ENCODE assay signal across 20 mouse cellular contexts in genomic region chr3:146376337-146377130, GRCm38 (mm10). TPM values are rescaled to one million over a fixed set of nuclear protein-coding genes. Genes with fewer than 3 reads are reported as not detected.
DNase-seq lines count a peak whose midpoint lies in the region; ATAC-seq and TF ChIP-seq lines count a peak whose summit lies in the region.
"Had no signal": no experiment of that assay in that cellular context is flagged by ENCODE, and none has a peak within 500 bp of the region (broad histone marks: within the 10 kb centered on the region; RNA-seq: fewer than 3 reads in every experiment).

No protein-coding gene starts in this region.

- H3K79me2 ChIP-seq in heart, adult 2 months (replicated peaks; ENCODE audit: control insufficient read depth, insufficient read depth, low read length): no peaks in the 10 kb centered on the region

- no peak for DNase-seq in heart, adult 2 months
- peak; percentile 78 for DNase-seq in liver, embryonic 13.5 days
- DNase-seq in gastrocnemius, adult 8-10 months (ENCODE audit: low spot score in 2 of 2): no peak
- no peak for DNase-seq in urinary bladder, postnatal 25 days (ENCODE audit: low spot score)
- DNase-seq: adrenal gland, adult 2 months; cerebellum, postnatal 10 days; embryo, embryonic 11 days; gastrocnemius, adult 2 months; kidney, adult 8-10 months; spleen, adult 18-20 months; thymus, postnatal 4 days had no signal

- H3K9me3 ChIP-seq in heart, embryonic 12.5 days (replicated peaks): no peaks in the 10 kb centered on the region
- H3K9me3 ChIP-seq in midbrain, embryonic 15.5 days: no peaks in the 10 kb centered on the region
- H3K9me3 ChIP-seq in midbrain, embryonic 16.5 days (replicated peaks; ENCODE audit: control insufficient read depth, low read length, poor library complexity, severe bottlenecking): no peaks in the 10 kb centered on the region
- H3K9me3 ChIP-seq in liver, embryonic 13.5 days (replicated peaks): no peaks in the 10 kb centered on the region
- H3K9me3 ChIP-seq: G1E; heart, embryonic 15.5 days; hindbrain, embryonic 13.5 days; limb, embryonic 10.5 days; midbrain, embryonic 12.5 days had no signal

- no peak for TF ChIP-seq EP300 in heart, adult 2 months (IDR thresholded peaks at IDR 0.05; ENCODE audit: insufficient read depth, low read depth, low read length)

- intact Hi-C loops in heart, adult 2 months (cut with DNase I): no loop called here

- H3K36me3 ChIP-seq in heart, embryonic 12.5 days: no peaks in the 10 kb centered on the region
- no peaks in the 10 kb centered on the region for H3K36me3 ChIP-seq in heart, adult 2 months (ENCODE audit: control insufficient read depth, insufficient read depth, low read length)
- no peaks in the 10 kb centered on the region for H3K36me3 ChIP-seq in midbrain, embryonic 15.5 days (replicated peaks)
- no peaks in the 10 kb centered on the region for H3K36me3 ChIP-seq in midbrain, embryonic 16.5 days (ENCODE audit: control insufficient read depth, insufficient read depth, low read length)
- no peaks in the 10 kb centered on the region for H3K36me3 ChIP-seq in liver, embryonic 13.5 days
- H3K36me3 ChIP-seq: G1E; heart, embryonic 15.5 days; hindbrain, embryonic 13.5 days; limb, embryonic 10.5 days; midbrain, embryonic 12.5 days had no signal

- H3K4me3 ChIP-seq in heart, embryonic 12.5 days: no peak overlapping the region
- no peak overlapping the region for H3K4me3 ChIP-seq in heart, adult 2 months
- H3K4me3 ChIP-seq in midbrain, embryonic 15.5 days: no peak overlapping the region
- H3K4me3 ChIP-seq in midbrain, embryonic 16.5 days (ENCODE audit: low read depth, low read length): no peak overlapping the region
- H3K4me3 ChIP-seq in liver, embryonic 13.5 days (replicated peaks): peak overlapping the region; percentile 12
- H3K4me3 ChIP-seq: gastrocnemius, adult 2 months; heart, embryonic 15.5 days; hindbrain, embryonic 13.5 days; limb, embryonic 10.5 days; midbrain, embryonic 12.5 days had no signal

- 78% methylated on average over 15 of the region's 15 CpGs for WGBS in heart, embryonic 12.5 days
- WGBS in heart, adult 2 months: 87% methylated on average over 15 of the region's 15 CpGs
- WGBS in midbrain, embryonic 15.5 days: 87% methylated on average over 15 of the region's 15 CpGs
- 86% methylated on average over 15 of the region's 15 CpGs for WGBS in midbrain, embryonic 16.5 days
- WGBS in liver, embryonic 13.5 days (ENCODE audit: insufficient replicate concordance): 59% methylated on average over 15 of the region's 15 CpGs

- TF ChIP-seq POLR2A in heart, adult 2 months (IDR thresholded peaks at IDR 0.05; ENCODE audit: insufficient read depth, low read depth, low read length): no peak

- H3K4me2 ChIP-seq in heart, embryonic 12.5 days: no peak overlapping the region
- H3K4me2 ChIP-seq in midbrain, embryonic 15.5 days: no peak overlapping the region
- no peak overlapping the region for H3K4me2 ChIP-seq in midbrain, embryonic 16.5 days (ENCODE audit: low read length)
- peak overlapping the region; percentile 52 for H3K4me2 ChIP-seq in liver, embryonic 13.5 days
- H3K4me2 ChIP-seq: heart, embryonic 15.5 days; hindbrain, embryonic 13.5 days; midbrain, embryonic 12.5 days had no signal

- TF ChIP-seq CTCF in heart, adult 2 months (IDR thresholded peaks at IDR 0.05): no peak

- H3K9ac ChIP-seq in heart, embryonic 12.5 days: no peak overlapping the region
- no peak overlapping the region for H3K9ac ChIP-seq in heart, adult 2 months (ENCODE audit: low read depth, low read length)
- H3K9ac ChIP-seq in midbrain, embryonic 15.5 days: no peak overlapping the region
- no peak overlapping the region for H3K9ac ChIP-seq in midbrain, embryonic 16.5 days (ENCODE audit: low read depth, low read length)
- peak overlapping the region; percentile 49 for H3K9ac ChIP-seq in liver, embryonic 13.5 days
- H3K9ac ChIP-seq: heart, embryonic 15.5 days; hindbrain, embryonic 13.5 days; midbrain, embryonic 12.5 days had no signal

- H3K4me1 ChIP-seq in heart, embryonic 12.5 days (replicated peaks): peaks cover 13% of the 10 kb centered on the region
- H3K4me1 ChIP-seq in heart, adult 2 months (ENCODE audit: control insufficient read depth, insufficient read depth, low read length): no peaks in the 10 kb centered on the region
- 0 out of 2 replicates have a peak, but pooled peaks cover 5% of the 10 kb centered on the region for H3K4me1 ChIP-seq in midbrain, embryonic 15.5 days
- no peaks in the 10 kb centered on the region for H3K4me1 ChIP-seq in midbrain, embryonic 16.5 days (ENCODE audit: control insufficient read depth, insufficient read depth, low read length)
- peaks cover 76% of the 10 kb centered on the region for H3K4me1 ChIP-seq in liver, embryonic 13.5 days (replicated peaks)
- H3K4me1 ChIP-seq: heart, embryonic 15.5 days; limb, embryonic 10.5 days had no signal

- H3K27ac ChIP-seq in heart, embryonic 12.5 days (ENCODE audit: poor library complexity, severe bottlenecking): no peak overlapping the region
- H3K27ac ChIP-seq in heart, adult 2 months: no peak overlapping the region
- no peak overlapping the region for H3K27ac ChIP-seq in midbrain, embryonic 15.5 days
- H3K27ac ChIP-seq in midbrain, embryonic 16.5 days (ENCODE audit: low read length): no peak overlapping the region
- H3K27ac ChIP-seq in liver, embryonic 13.5 days: peak overlapping the region; percentile 94
- H3K27ac ChIP-seq: gastrocnemius, adult 2 months; heart, embryonic 15.5 days; hindbrain, embryonic 13.5 days; limb, embryonic 10.5 days; midbrain, embryonic 12.5 days had no signal

- H3K27me3 ChIP-seq in heart, embryonic 12.5 days (replicated peaks): no peaks in the 10 kb centered on the region
- no peaks in the 10 kb centered on the region for H3K27me3 ChIP-seq in heart, adult 2 months (ENCODE audit: control insufficient read depth, insufficient read depth, low read length)
- H3K27me3 ChIP-seq in midbrain, embryonic 15.5 days (replicated peaks): no peaks in the 10 kb centered on the region
- H3K27me3 ChIP-seq in midbrain, embryonic 16.5 days (ENCODE audit: control insufficient read depth, insufficient read depth, low read depth, low read length): no peaks in the 10 kb centered on the region
- H3K27me3 ChIP-seq in liver, embryonic 13.5 days: no peaks in the 10 kb centered on the region
- H3K27me3 ChIP-seq: heart, embryonic 15.5 days had no signal

- peak; percentile 88 for ATAC-seq in heart, embryonic 12.5 days (ENCODE audit: insufficient number of reproducible peaks, low FRiP score)
- ATAC-seq in midbrain, embryonic 15.5 days (replicated peaks): 0 out of 2 replicates have a peak, but pooled peaks have one; percentile 27
- no peak for ATAC-seq in midbrain, embryonic 16.5 days
- peak; percentile 98 for ATAC-seq in liver, embryonic 13.5 days (ENCODE audit: low read depth)
- ATAC-seq: forebrain, embryonic 16.5 days had no signal

RNA-seq across cellular contexts. Expression of gene Ssx2ip, which starts 27.9 kb away (rescaled TPM):
- 24.4 and 26.0 TPM in 2 replicates for polyA plus RNA-seq in heart, embryonic 12.5 days (2016; fragmentation: Nextera tagmentation; extraction: Ambion mirVana)
- total RNA-seq in heart, adult 2 months (2021): 10 to 100 TPM; 12.5 to 14.1 TPM
- polyA plus RNA-seq in heart, adult 2 months (2012; rRNA removed): 3.1 and 4.1 TPM in 2 replicates
- 15.3 and 16.6 TPM in 2 replicates for polyA plus RNA-seq in midbrain, embryonic 15.5 days (2015; fragmentation: Nextera tagmentation; extraction: Ambion mirVana)
- polyA plus RNA-seq in midbrain, embryonic 16.5 days (2015; fragmentation: Nextera tagmentation; extraction: Ambion mirVana): 18.0 and 18.2 TPM in 2 replicates
- 105 and 130 TPM in 2 replicates for polyA plus RNA-seq in liver, embryonic 13.5 days (2015; fragmentation: Nextera tagmentation; extraction: Ambion mirVana)
- 10 to 100 TPM; 22.3 to 43.6 (median 33.4) TPM for total RNA-seq in gastrocnemius, adult 8-10 months (2022)
